Mouse (Mus musculus): ENCODE measurements around the gene Crygf.
"Not testable (repeated sequence)": the region's sequence is repeated elsewhere in the genome, so short reads cannot be mapped to it uniquely, and the experiment has no call there.

The Crygf gene

DNA sequence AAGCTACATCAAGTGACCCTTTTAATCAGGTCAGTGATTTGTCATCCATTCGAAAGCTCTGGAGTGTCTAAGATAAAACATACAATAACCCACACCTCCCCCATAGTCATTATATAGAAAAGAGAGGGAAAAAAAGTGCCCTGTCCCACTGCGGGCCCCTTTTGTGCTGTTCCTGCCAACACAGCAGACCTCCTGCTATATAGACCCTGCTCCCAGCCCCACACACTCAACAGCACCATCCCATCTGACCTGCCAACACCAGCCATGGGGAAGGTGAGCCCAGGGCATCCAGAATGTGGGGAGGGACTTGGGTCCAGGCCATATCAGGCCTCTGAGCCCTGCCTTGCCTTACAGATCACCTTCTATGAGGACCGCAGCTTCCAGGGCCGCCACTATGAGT lies at the start of gene Crygf:
Crygf (plus strand) TSS at position 227 of the 400 bp plus-strand sequence.
- DNase-seq (ENCODE audit: low spot score) = no peak

GRCm38 (mm10) chr1:65925361-65926210 lies 734 bp upstream of the Crygf start:
- no peak for DNase-seq (ENCODE audit: low spot score)

DNA sequence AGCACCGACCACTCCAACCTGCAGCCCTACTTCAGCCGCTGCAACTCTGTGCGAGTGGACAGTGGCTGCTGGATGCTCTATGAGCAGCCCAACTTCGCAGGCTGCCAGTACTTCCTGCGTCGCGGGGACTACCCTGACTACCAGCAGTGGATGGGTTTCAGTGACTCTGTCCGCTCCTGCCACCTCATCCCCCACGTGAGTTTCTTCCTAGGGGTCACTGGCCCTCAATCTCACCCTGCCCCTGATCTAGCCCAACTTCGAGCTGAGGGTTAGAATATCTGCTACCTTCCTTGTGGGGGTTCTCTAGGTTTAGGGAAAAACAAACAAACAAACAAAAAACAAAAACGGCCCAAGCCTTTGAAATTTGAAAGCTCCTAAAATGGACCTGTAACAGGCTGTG lies 376 bp downstream of the Crygf start:
- not testable (repeated sequence) for DNase-seq (ENCODE audit: low spot score)

DNA sequence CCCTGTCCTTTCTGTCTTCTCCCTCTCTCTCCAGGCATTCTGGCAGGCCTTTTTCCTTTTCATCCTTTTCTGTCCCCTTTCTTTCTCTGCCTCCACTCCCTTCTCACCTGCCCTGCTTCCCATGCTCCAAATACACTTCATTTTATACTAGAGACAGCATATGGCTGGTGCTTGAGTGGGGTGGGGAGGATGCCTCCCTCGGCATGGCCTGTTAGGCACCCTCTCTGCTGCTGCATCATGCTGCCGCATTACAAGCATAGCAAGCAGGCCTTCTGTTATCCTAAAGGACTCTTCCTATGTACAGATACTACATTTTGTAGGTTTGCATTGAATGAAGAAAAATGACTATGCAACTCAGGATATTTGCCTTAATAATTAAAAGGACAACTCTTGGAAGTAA lies 3.7 kb downstream of the Crygf start:
- DNase-seq (ENCODE audit: low spot score) = no peak

DNA sequence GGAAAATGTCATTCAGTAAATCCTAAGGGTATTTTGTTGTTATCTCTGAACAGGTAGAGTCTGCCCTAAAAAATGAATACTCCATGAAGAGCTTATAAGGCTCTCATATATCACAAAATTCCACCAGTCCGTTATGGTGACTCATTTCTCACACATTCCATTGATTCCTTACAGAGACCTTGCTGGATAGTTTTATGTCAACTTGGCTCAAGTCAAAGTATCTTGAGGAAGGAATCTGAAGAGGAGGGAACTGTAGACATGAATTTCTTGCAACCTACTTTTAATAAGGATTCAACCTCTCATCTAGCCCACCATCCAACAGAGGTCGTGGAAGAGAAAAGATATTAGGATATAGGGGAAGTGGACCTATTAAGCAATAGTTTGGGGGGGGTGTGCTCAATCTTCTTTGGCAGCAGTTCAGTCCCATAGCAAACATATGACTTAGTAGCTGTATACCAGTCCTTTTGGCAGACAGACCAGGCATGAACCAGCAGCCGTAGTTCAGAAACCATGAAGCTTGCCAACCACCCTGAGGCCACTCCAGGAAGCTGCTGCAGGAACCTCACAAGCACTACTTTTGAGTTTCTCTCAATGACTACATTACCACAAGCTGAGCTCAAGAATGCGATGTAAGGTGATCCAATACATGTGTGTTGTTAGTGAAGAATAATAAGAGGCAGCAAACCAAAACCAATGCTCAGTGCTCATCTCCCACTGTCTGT lies 5.9 kb downstream of the Crygf start:
- DNase-seq (ENCODE audit: low spot score) = no peak
